Mouse (Mus musculus) yolk sac, embryonic 10.5 days (tissue): Measurements from ENCODE around the gene Psap.

Experiments used
- DNase-seq: peaks from one replicate; pipeline ENCODE4 v3.0.0-alpha.2; 2017; ENCODE audit warnings: low spot score

Psap gene

DNA sequence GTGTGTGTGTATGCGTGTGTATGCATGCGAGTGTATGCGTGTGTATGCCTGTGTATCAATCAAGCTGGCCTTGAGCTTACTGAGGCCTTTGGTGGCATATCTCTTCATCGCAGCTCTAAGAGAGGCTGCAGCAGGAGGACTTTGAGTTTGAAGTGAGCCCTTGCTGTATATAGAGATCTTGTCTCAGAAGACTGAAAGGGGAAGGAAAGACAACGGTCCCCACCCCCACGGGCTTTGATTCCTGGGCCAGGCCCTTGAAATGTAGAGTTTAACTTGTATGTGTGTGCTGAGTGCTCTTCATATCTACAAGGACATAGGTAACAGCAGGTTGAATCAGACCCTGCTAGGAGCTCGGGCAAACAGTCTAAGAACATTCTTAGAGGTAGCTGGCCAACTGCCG is 11.8 kb downstream of the Psap start:
- DNase-seq, result no peak

DNA sequence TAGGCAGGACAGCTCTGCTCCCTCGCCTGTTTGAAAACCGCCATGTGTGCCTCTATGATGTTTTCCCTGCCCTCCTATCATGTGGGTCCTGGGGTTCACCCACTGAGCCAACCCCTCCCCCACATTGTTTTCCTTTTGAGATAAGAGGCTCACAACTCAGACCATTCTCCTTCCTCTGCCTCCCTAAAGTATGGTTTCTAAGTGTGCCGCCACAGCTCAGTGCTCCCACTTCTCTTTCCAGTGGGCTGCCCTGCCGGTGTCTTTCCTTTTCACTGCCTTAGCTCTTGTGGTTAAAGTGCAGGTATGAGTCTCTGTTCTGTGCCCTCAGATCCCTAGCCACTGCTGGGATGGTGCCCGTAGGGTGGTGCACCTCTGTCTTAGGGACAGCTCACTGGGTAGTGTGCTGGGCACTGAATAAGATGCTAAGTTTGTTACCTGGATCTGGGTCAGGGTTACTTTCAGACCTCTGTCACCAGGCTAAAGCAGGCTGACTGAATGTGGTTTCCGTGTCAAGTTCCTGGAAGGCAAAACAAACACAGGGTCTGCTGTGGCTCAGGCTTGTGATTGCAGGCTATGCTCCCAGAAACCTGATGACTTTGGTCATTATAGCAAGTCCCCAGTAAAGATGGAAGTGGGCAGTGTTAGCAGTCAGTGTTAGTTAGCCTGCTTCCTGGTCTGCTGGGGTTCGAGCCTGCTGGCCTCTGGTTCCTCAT is 12.8 kb downstream of the Psap start:
- no peak for DNase-seq

DNA sequence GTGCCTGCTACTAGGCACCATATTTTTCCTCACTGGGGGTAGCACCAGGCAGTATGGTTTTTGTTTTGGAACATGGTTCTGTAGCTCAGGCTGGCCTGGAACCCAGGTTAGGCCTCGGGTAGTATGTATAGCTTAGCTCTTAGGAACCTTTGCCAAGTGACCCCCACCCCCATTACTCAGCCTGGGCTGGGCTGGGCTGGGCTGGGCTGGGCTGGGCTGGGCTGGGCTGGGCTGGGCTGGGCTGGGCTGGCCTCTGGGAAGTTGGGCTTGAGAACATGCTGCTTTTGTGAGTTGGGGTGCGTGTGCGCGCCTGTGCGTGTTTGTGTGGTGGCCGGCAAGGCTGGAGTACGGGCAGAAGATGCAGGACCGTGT is 13.3 kb downstream of the Psap start:
- no peak for DNase-seq

DNA sequence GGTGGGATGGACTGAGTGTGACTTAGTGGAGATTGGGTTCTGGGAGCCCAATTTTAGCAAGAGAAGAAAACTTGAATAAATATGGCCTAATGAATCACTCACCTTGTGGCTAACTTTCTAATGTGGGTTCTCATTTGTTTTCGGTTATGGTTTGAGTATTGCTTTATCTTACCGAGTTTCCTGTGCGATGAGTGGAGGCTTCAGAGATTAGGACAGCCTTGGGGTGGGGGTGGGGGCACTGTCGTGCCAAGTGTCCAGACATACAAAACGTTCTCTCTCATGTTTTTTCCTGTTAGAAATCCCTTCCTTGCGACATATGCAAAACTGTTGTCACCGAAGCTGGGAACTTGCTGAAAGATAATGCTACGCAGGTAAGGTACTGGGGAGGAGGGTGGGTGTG is 14.8 kb downstream of the Psap start:
- DNase-seq, result no peak

DNA sequence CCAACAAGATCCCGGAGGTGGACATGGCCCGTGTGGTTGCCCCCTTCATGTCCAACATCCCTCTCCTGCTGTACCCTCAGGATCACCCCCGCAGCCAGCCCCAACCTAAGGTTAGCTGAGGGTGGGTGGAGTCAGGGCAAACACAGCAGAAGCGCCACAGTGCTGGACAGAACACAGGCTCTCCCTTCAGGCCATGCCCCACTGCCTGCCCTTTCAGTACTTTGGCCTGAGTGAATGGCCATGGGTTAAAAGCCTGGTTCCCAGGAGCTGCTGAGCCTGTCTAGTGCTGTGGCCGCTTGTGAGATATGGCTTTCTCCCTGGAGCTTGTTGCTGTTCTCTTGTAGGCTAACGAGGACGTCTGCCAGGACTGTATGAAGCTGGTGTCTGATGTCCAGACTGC is 17.2 kb downstream of the Psap start:
- no peak for DNase-seq

DNA sequence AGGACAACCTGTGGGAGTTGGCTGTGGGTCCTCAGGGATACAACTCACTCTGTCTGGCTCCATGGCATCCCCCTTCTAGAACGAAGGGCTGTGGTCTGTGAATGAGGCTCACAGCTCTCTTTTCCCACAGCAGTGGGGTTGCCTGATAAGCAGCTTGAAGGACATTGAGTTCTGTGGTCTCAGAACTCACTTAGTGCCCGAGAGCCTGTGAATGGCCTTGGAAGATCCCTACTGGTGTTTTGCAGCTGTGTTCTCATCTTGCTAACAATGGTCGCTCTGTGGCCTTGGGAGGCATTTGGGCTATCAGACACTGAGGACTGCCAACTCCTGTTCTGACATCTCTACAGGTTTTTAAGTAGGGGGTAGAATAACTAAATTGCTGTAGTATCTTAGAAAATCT is 17.9 kb downstream of the Psap start:
- DNase-seq, result no peak

DNA sequence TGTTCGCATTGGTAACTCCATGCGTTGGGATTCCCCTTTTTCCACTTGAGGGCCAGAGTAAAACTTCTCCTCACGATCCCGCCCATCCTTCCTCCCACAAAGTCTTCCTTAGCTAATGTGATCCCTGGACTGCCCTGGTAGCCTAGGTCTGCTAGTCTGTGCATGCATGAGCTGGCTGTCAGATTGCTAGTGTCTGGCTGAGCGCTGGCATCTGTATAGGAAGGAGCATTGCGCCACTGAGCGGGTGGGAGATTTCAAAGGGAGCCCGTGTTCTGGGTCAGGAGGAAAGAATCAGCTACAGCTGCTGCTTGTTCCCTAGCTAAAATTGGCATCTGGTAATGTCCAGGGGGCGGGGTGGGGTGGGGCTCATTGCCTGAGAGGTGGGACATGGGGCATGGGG is 18.6 kb downstream of the Psap start:
- DNase-seq, result no peak

DNA sequence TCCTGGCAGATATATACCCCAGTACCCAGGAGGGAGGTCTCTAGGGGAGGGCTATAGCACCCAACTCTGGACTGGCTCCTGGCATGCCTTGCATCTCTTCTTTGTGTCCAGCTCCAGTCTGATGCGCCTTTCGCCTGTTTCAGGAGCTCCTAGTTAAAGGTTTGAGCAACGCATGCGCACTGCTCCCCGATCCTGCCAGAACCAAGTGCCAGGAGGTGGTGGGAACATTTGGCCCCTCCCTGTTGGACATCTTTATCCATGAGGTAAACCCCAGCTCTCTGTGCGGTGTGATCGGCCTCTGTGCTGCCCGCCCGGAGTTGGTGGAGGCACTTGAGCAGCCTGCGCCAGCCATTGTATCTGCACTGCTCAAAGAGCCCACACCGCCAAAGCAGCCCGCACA is 22.2 kb downstream of the Psap start:
- DNase-seq, result no peak

DNA sequence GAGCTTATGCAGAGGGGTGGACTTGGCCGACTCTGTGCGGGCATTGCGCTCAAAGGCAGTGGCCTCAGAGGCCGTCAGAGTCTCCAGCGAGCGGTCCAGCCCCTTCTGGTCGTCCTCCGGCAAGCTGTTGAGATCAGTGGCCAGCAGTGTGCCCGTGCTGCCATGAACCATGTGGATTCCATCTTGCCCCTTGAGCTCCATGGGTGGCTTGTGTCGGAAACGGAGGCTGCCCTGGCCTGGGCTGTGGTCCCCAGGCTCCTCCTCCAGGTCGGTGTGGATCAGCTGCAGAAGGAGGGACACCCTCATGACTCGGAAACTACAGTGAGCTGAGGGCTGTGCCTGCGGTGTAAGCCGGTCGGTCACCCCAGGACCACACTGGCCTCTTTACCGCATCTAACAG is 26.0 kb downstream of the Psap start:
- no peak for DNase-seq

DNA sequence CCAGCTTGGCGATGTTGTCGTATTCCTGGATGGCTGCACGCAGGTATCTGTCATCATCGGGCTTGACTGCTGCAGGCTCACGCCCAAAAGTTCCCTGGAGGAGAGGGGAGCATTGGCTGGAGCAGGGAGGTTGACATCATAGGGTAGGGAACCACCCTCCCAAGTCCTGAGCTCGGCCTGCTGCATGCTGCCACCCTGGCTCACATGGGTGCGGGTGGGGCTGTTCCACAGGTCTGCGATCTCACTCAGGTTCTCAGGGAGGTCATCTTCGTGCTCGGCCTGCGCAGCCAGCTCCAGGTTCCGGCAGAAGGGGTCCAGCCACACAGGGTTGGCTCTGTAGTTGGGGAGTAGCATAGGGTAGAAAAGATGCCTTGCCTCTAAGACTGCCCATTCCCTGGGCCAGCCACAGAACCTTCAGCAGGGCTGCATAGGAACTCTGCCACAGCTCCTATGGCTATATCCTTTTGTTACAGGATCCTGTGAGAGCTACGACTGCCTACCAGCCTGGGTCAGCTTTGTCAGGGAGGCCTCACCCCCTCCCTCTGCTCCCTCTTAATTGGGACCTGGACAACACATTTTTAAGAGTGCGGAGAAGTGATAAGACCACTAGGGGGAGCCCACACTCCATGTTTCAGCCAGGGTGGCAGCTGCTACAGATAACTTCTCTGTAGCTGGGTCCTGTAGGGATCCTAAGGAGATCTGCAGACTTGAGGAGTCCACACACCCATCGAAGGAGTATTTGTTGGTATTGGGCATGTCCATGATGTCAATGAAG is 27.6 kb downstream of the Psap start:
- DNase-seq, result peak; percentile 62

DNA sequence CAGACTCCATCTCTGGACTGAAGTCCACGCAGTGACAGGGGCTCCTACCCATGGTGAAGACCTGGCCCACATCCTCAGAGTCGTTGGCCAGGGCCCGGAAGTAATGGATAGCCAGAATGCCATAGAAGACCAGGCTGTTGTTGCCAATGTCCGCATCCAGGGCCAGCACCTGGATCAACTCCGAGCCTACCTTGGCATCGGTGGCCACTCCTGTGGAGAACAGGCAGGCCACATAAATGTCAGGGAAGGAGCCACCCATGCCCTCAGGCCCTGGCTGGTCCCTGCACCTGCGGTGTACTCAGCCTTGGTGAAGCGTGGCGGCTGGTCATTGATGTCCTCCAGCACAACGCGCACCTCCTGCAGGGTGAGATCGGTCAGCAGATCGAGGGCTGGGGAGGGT is 33.2 kb downstream of the Psap start:
- DNase-seq, result no peak

DNA sequence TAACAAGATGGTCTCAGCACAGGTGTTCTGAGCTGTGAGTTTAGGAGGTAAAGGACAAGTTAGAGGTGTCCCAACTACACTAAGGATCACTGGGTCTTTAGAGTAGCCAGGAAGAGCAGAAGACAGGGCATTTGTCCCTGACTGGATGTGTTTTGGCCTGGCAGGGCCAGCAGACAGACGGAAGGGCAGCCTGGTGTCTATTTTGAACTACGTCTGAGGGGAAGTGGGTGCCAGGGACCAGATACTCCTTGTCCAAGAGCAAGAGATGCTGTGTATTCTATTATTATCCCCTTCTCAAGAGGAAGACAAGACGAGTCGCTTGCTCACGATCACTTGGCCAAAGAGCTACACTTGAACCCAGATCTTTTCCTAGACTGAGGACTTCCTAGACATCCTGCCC is 36.2 kb downstream of the Psap start:
- no peak for DNase-seq

DNA sequence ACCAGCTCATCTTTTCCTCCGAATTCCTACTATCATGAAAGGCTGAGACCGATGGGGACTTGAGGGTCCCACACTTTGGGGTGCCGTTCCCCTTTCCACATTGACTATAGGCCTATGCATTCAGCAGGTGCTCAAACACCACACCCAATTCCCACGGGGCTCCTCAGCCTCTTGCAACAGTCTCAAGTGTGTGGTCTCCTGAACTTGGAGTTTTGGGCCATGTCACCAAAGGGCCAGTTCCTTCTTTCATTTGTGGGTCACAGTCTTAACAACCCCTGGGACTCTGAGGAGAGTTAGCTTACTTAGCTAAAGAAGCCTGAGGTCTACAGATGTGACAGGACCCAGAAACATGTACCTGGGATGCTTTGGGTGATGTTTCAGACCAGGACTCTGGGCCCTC is 38.7 kb downstream of the Psap start:
- no peak for DNase-seq

DNA sequence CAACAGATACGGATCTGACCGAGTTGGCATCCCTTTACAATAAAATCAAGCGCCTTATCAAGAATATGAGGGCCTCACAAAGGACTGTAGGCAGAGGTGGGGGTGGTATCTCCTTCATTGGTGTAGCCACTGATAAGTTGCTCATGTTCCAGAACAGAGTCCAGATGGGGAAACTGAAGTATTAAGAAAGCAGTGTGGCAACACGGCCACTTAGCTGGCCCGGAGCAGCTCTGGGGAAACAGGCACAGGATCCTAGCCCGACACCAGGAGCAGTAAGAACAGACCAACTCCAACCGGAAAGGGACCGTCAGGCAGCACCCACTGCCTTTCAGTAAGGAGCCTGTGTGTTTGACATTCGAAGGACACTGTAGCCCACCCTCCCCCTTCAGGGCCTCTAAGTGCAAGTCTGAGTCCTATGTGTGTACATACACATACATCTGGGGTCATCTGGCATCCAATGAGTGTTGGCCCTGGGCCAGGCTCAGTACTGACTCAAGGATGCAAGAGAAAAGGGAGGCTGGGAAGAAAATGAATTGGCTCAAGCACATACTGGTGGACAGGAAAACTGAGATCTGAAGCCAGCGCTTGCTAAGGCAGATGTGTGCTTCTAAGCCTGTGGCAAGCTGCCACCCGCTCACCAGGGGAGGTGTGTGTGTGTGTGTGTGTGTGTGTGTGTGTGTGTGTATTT is 51.7 kb downstream of the Psap start:
- no peak for DNase-seq

DNA sequence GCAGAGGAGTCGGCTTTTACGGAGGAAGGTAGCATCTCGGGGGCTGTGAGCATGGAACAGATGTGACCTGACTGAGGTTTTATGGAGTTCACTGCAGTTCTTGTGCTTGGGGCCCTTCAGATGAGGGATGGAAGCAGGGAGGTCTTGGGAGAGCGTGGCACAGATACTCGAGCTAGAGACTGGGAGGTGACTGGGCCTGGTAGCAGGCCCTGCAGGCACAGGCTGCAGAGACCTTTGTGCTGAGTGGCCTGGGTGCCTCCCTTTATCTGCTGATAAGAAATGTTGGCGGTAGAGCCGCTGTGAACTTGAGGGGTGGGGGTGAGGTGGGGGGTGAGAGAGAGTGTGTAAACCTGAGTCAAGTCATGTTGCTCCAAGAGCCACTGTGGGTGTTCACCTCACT is 57.2 kb downstream of the Psap start:
- DNase-seq, result no peak

DNA sequence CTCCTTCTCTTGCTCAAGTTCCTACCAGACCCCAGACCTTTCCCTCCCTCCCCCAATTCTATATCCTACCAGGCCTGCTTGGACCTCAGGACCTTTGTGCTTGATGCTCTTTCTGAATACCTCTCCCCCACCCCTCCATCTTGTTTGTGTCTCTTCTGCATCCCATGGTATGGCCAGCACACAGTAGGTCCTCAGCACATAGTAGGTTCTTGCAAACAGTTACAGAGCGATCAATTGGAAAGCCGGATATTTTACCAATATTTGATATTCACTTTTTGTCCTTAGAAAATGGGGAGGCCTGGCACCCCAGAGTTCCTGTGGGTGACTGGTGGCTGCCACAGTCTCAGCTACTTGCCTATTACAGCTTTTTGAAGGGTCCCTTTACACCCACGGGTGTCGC is 57.6 kb downstream of the Psap start:
- no peak for DNase-seq

DNA sequence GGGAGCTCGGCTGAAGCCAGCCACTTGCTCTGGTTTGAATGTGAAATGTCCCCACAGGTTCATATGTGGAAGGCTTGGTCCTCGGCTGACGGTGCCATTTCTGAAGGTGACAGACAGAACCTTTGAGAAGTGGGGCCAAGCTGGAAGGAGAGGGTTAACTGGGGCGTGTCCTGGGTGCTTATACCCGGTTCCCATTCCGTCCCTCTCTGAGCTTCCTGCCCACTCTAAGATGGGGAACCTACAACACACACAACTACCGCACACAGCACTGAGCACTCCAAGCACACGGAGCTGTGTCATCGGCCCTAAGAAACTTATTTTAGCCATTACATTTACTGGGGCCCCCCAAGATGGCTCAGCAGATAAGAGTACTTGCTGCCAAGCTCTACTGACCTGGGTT is 64.1 kb downstream of the Psap start:
- DNase-seq, result no peak

DNA sequence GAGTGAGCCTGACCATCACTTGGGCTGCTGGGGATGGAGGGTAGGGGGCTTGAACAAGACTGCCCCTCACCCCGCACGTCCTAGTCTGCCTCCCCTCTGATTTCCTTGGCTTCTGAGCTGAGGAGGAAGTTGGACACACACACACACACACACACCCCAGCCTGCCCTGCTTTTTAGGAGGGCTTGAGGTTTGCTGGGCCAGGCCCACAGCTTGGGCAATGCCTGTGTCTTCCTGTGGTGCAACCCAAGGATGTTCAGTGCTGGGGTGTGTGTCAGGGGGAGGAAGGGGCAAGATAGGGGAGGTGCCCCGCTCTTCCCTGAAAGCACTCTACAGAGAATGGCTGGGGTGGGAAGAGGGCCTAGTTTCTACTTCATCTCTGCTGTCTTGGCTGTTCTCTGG is 66.7 kb downstream of the Psap start:
- no peak for DNase-seq

DNA sequence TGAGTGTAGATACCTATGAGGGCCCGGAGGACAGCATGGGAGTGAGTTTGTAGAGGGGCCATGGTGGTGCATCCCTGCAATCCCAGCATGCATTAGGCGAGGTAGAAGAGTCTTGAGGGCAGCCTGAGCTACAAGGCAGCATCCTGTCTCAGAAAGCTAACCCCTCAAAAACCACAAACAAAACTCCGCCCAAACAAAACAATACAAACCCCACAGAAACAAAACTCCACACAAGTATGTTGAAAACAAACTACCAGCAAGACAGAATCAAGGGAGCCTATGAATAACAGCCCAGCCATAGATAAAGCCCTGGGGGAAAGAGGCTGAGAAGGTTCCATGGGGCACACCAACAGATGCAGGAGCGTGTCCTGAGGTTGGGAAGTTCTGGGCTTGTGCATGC is 68.6 kb downstream of the Psap start:
- no peak for DNase-seq

DNA sequence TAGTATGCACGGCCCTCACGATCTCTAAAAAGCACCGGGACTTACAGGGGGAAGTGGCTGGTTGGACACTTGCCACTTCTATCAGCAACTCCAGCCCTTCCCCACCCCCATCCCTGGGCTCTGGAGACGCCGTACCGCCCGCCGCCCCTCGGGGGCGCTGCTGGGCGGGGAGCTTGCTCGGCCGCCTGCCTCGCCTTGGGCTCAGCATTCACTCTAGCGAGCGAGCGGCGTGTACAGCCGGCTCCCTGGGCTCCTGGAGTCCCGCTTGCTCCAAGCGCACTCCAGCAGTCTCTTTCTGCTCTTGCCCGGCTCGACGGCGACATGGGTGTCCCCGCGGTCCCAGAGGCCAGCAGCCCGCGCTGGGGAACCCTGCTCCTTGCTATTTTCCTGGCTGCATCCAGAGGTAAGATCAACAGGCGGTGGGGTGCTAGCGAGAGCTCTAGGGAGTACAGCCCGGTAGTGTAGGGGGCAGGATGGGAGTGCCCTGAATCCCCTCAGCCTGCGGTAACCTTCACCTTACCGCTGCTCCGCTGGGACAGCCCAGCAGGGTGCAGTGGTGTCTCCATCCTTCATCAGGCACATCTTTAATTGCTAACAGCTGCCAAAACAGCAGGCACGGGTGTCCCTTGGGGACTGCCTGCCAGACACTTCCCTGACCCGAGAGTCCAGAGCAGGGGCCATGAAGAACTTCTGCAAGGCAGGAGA is 69.4 kb downstream of the Psap start, which contains the start of gene Vsir:
Vsir (plus strand) TSS at position 151 of the 705 bp plus-strand sequence.
- DNase-seq, result peak; percentile 55

DNA sequence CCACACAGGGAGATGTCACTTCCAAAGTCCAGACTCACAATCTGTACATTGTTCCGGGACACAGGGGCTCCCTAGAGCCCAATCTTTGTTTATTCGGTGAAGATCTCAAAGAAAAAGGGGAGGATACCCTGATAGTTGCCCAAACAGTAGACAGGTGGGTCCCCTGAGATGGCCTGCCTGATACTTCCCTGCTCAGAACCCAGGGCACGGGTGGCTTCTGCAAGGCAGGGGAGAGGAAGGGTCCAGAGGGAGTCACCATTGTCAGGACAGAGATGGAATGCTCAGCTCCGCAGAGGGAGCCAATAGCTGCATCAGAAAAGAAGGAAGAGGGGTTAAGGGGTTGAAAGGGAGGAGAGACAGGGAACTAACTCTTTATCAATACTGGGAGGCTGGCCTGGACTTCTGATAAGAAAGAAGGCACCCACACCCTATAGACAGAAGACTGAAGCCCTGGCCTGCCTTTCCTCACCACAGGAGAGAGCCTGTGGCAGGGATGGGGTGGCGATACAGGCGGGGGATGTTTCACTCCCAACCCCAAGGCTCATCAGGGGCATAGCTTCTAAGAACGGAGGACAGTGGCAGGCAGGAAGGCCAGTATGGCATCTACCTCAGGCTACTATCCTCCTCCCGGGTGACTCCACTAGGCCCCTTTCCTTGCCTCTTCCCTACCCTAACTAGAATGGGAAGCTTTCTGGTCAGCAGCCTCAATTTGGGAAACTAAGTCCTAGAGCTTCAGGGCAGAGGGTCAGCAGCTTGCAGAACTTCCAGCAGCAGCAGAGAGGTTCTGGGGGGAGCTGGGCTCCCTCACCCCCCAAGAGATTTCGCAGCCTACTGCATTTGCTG is 70.6 kb downstream of the Psap start:
- no peak for DNase-seq

DNA sequence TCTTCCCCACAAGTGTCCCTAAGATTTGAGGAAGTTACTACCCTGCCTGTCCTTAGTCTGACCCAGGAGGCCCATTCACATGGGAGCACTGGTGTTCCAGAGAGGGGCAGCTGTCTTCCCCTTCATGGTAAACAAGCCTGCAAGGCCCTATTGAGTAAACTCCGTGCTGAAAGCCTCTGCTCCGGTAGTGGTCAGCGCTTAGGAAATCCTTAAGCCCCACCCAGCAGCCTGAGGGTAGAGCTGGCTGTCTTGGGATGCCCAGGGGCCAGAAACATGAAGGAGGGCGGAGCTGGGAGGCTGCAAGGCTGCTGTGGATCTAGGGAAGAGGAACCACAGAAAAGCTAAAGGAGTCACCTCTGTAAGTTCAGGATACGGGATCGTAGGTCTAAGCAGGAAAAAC is 71.6 kb downstream of the Psap start:
- no peak for DNase-seq
